Mouse (Mus musculus) heart, adult 10 weeks (tissue): ENCODE results near the gene Olfr1451. TPM values are rescaled to one million over a fixed set of nuclear protein-coding genes. Genes with fewer than 3 reads are reported as not detected.

Experiments used
- polyA plus RNA-seq: library from polyadenylated mRNA; stranded (reverse); fragments of 350-450 nt; fragmentation: Illumina TruSeq; extraction: RNeasy Lipid Tissue Mini Kit (QIAGEN cat#74804); gene quantifications from one replicate; pipeline ENCODE4 v1.2.3, GENCODE M21; 2014; ENCODE audit warnings: low read depth, low replicate concordance

Olfr1451 gene
- not detected for polyA plus RNA-seq

GRCm38 (mm10) chr19:12994714-12995113 lies at the start of gene Olfr1451:
Olfr1451 (plus strand) TSS chr19:12995014.

GRCm38 (mm10) chr19:12949958-12950357 lies 44.9 kb upstream of the Olfr1451 start, which contains the start of gene Olfr1450:
Olfr1450 (plus strand) TSS chr19:12950258.

GRCm38 (mm10) chr19:13028227-13028626 lies 33.4 kb downstream of the Olfr1451 start, which contains the start of gene Olfr1453:
Olfr1453 (minus strand) TSS chr19:13028327.

Other genes with a start within 250 kb of the Olfr1451 start
- 3.9 TPM for gene Cntf, start 229.4 kb upstream of the Olfr1451 start, polyA plus RNA-seq
- gene Zfp91, start 198.9 kb upstream of the Olfr1451 start, polyA plus RNA-seq, result 60.2 TPM
- gene Lpxn, start 198.8 kb upstream of the Olfr1451 start, polyA plus RNA-seq, result 0.81 TPM
- gene Gm5244, start 148.3 kb upstream of the Olfr1451 start, polyA plus RNA-seq, result not detected
- not detected for gene Olfr1444, start 137.7 kb upstream of the Olfr1451 start, polyA plus RNA-seq
- gene Olfr1445, start 111.2 kb upstream of the Olfr1451 start, polyA plus RNA-seq, result not detected
- not detected for gene Olfr1446, start 101.5 kb upstream of the Olfr1451 start, polyA plus RNA-seq
- not detected for gene Olfr1447, start 91.3 kb upstream of the Olfr1451 start, polyA plus RNA-seq
- not detected for gene Olfr1448, start 70.6 kb upstream of the Olfr1451 start, polyA plus RNA-seq
- not detected for gene Olfr1449, start 64.2 kb upstream of the Olfr1451 start, polyA plus RNA-seq
- gene Olfr1450, start 44.8 kb upstream of the Olfr1451 start, polyA plus RNA-seq, result not detected
- not detected for gene Olfr1453, start 33.3 kb downstream of the Olfr1451 start, polyA plus RNA-seq
- gene Olfr1454, start 65.6 kb downstream of the Olfr1451 start, polyA plus RNA-seq, result not detected
- not detected for gene Olfr1457, start 102.9 kb downstream of the Olfr1451 start, polyA plus RNA-seq
- gene Olfr1458, start 111.8 kb downstream of the Olfr1451 start, polyA plus RNA-seq, result not detected
- gene Olfr1459, start 154.5 kb downstream of the Olfr1451 start, polyA plus RNA-seq, result not detected
- gene Olfr1461, start 168.0 kb downstream of the Olfr1451 start, polyA plus RNA-seq, result not detected
- gene Olfr1462, start 190.7 kb downstream of the Olfr1451 start, polyA plus RNA-seq, result not detected
- not detected for gene Olfr1463, start 236.3 kb downstream of the Olfr1451 start, polyA plus RNA-seq